Mouse (Mus musculus): ENCODE results near the gene Npl.
A peak's percentile ranks its signal among the peaks of the same experiment; 100 is the strongest.
"Not testable (repeated sequence)": the region's sequence is repeated elsewhere in the genome, so short reads cannot be mapped to it uniquely, and the experiment has no call there.

The Npl gene

GRCm38 (mm10) chr1:153489132-153489531 is 60.7 kb downstream of the Npl start:
- no peak for DNase-seq (ENCODE audit: low spot score)

- peak; percentile 99 for DNase-seq (ENCODE audit: low spot score)
Observed at GRCm38 (mm10) chr1:153487500-153487879, 62.4 kb downstream of the Npl start, which contains the start of gene Dhx9. Gene Dhx9 (minus strand): TSS chr1:153487660.

- DNase-seq (ENCODE audit: low spot score) = peak; percentile 36
Observed at GRCm38 (mm10) chr1:153486767-153487499, 62.9 kb downstream of the Npl start.

GRCm38 (mm10) chr1:153486120-153486519 is 63.7 kb downstream of the Npl start:
- not testable (repeated sequence) for DNase-seq (ENCODE audit: low spot score)

GRCm38 (mm10) chr1:153485201-153485796 is 64.5 kb downstream of the Npl start:
- DNase-seq (ENCODE audit: low spot score) = no peak

GRCm38 (mm10) chr1:153481025-153481412 is 68.8 kb downstream of the Npl start:
- no peak for DNase-seq (ENCODE audit: low spot score)

GRCm38 (mm10) chr1:153480386-153481024 is 69.3 kb downstream of the Npl start:
- DNase-seq (ENCODE audit: low spot score) = peak; percentile 48

GRCm38 (mm10) chr1:153479296-153479695 is 70.5 kb downstream of the Npl start:
- DNase-seq (ENCODE audit: low spot score) = no peak

GRCm38 (mm10) chr1:153461796-153462195 is 88.0 kb downstream of the Npl start:
- DNase-seq (ENCODE audit: low spot score) = no peak

- no peak for DNase-seq (ENCODE audit: low spot score)
Observed at GRCm38 (mm10) chr1:153456137-153456536, 93.7 kb downstream of the Npl start.

- no peak for DNase-seq (ENCODE audit: low spot score)
Observed at GRCm38 (mm10) chr1:153453146-153453642, 96.7 kb downstream of the Npl start.
